Mouse (Mus musculus): ENCODE data around the gene Sub1.

Gene Sub1

GRCm38 (mm10) chr15:11996883-11997282 is at the start of gene Sub1:
Gene Sub1, minus strand, starts transcription at chr15:11996983.
- no peak for DNase-seq (ENCODE audit: low spot score)

DNA sequence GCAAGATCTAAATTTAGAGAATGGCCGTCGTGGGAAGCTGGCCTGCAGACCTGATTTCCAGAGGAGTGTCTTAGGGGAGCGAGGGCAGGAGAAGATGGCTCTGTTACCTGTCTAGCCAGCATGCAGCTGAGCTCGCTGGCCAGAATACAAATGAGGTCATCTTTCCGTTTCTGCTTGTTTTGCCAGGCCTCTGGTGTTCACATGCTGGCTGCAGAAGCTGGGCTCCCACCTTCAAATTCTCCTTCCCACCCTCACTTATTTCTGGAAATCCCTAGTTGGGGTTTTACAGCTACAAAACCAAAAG is 43.6 kb upstream of the Sub1 start:
- DNase-seq (ENCODE audit: low spot score) = no peak

DNA sequence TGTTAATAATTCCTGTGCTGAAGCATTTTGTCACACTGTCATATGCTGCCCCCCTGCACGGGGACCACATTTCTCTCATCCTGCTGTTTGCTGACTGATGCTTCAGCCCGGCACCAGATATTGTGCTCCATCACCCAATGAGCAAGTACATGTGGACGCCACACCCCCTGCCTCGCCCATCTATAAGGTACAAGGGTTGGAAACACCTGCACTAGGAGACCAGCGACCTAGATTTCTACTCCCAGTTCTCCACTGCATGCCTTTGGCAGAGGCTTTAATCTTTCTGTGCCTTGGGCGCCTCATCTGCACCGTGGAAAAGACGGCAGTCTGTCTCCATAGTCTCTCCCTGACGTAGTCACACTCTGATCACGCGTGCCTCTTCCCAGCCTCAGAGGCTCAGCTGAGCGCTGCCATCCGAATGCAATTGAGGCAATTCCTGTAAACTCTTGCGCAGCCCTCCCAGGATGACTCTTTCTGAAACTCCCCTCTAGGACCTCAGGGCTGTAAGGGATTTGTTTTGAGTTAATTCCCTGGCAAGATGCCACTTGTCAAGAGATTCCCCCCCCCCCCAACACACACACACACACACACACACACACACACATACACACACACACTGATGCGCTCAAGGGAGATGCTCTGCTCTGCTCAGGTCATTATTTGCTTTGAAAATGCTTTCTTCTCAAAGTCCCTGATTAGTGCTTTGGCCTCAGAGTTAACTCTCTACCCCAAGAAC is 43.1 kb upstream of the Sub1 start:
- DNase-seq (ENCODE audit: low spot score) = no peak

- no peak for DNase-seq (ENCODE audit: low spot score)
These were observed 42.5 kb upstream of the Sub1 start for GRCm38 (mm10) chr15:12039256-12039655.

GRCm38 (mm10) chr15:12037866-12038625 is 41.3 kb upstream of the Sub1 start:
- no peak for DNase-seq (ENCODE audit: low spot score)

- peak; percentile 32 for DNase-seq (ENCODE audit: low spot score)
These were observed 40.4 kb upstream of the Sub1 start for GRCm38 (mm10) chr15:12037217-12037616.

DNA sequence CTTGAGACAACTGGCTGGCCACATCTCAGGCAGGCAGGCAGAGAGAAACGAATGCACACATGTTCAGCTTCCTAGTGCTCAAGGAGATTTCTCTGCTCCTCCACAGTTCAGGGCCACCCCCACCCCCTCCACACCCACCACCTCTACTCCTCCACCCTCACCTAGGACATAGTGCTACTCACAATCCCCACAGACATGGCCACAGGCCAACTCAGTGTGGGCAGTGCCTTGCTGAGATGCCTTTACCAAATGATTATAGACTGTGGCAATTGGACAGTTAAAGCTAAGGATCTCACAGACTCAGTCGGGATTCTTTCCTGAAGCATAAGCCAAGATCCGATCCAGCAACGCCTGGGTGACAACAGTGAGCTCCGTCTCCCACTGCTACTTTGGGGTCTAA is 39.9 kb upstream of the Sub1 start:
- DNase-seq (ENCODE audit: low spot score) = no peak

GRCm38 (mm10) chr15:12034317-12034716 is 37.5 kb upstream of the Sub1 start:
- DNase-seq (ENCODE audit: low spot score) = no peak

GRCm38 (mm10) chr15:12033155-12033554 is 36.4 kb upstream of the Sub1 start:
- DNase-seq (ENCODE audit: low spot score) = no peak

GRCm38 (mm10) chr15:12032512-12032911 is 35.7 kb upstream of the Sub1 start:
- no peak for DNase-seq (ENCODE audit: low spot score)

GRCm38 (mm10) chr15:12031861-12032260 is 35.1 kb upstream of the Sub1 start:
- no peak for DNase-seq (ENCODE audit: low spot score)

- no peak for DNase-seq (ENCODE audit: low spot score)
These were observed 33.4 kb upstream of the Sub1 start for GRCm38 (mm10) chr15:12030221-12030620.

DNA sequence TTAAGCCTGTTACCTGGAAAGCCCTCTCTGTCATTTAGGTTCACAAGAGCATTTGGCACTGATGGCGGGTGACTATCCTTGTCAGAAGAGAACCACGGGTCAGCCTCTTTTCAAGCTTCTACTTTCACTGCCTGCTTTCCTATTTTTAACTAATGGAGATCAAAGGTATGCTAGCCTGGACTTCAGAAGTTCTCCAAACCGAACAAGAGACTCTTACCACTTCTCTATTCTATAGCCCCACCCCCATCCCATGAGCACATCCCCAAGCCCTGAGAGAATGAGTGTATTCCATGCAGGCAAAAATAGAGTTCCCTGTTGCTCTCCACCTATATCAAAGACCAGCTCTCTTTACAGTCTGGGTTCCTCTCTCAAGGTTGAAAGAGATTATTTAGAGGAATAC is 31.0 kb upstream of the Sub1 start:
- no peak for DNase-seq (ENCODE audit: low spot score)

GRCm38 (mm10) chr15:12026932-12027450 is 30.2 kb upstream of the Sub1 start:
- no peak for DNase-seq (ENCODE audit: low spot score)

- no peak for DNase-seq (ENCODE audit: low spot score)
These were observed 29.2 kb upstream of the Sub1 start for GRCm38 (mm10) chr15:12026026-12026425.

GRCm38 (mm10) chr15:12025341-12025740 is 28.6 kb upstream of the Sub1 start:
- DNase-seq (ENCODE audit: low spot score) = no peak

DNA sequence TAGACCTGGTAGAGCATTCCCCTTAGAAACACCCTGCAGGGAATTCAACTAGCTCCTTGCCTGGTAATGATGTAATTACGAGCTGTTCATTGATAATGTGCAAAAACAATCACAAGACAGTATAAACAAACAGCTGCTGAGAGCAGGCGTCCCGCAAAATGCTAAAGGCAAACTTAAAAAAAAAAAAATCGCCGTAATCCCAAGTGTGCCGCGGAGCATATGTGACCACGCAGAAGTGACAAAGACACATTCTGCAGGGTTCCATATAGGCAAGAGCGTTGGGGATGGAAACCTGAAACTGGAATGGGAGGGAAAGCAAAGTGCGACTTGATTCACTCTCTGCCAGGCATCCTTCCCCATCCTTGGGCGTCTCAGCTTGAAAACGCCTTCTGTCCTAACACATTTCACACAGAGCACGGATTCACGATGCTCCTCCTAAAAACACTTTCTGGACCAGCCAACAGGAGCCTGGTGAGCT is 28.0 kb upstream of the Sub1 start:
- no peak for DNase-seq (ENCODE audit: low spot score)

- no peak for DNase-seq (ENCODE audit: low spot score)
These were observed 22.7 kb upstream of the Sub1 start for GRCm38 (mm10) chr15:12019443-12019842.

GRCm38 (mm10) chr15:12018428-12018757 is 21.6 kb upstream of the Sub1 start:
- no peak for DNase-seq (ENCODE audit: low spot score)

GRCm38 (mm10) chr15:12017700-12018427 is 21.1 kb upstream of the Sub1 start:
- DNase-seq (ENCODE audit: low spot score) = no peak

DNA sequence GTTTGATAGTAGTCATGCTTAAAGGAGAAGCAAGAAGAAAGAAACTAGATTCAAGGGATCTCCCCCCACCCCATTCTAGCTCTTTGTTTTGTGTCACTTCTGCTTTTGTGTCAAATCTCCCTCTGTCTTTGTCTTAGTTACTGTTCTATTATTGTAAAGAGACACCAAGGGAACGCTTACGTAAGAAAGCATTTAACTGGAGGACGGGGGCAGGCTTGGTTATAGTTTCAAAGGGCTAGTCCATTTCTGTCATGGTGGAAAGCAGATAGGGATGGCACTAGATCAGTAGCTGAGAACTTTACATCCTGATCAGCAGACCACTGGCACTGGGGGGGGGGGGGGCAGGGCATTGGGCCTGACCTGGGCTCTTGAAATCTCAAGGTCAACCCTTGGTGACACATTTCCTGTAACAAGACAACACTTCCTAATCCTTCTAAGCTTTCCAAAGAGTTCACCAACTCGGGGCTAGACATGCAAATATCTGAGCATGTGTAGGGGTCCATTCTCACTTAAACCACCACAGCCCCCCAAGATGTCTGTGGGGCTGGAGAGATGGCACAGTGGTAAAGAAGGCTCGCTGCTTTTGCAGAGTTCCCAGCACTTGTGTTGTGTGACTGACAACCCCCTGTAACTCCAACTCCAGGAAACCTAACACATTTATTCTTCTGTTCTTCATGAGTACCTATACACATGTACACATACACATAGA is 17.6 kb upstream of the Sub1 start:
- no peak for DNase-seq (ENCODE audit: low spot score)

- DNase-seq (ENCODE audit: low spot score) = no peak
These were observed 16.9 kb upstream of the Sub1 start for GRCm38 (mm10) chr15:12013532-12014196.

All from urinary bladder, postnatal 14 days (tissue).